Mouse (Mus musculus): ENCODE measurements around the gene Gm17482. TPM values are rescaled to one million over a fixed set of nuclear protein-coding genes. Genes with fewer than 3 reads are reported as not detected.

The Gm17482 gene
- total RNA-seq, 1 experiment from 2014 or later = not detected

GRCm38 (mm10) chr6:115251531-115251985 is 24.4 kb downstream of the Gm17482 start:
- DNase-seq = peak; percentile 45

GRCm38 (mm10) chr6:115252099-115252873 is 25.1 kb downstream of the Gm17482 start, which contains the start of gene Timp4:
TSS of gene Timp4 (minus strand) at chr6:115252205.
- no peak for DNase-seq

- DNase-seq = no peak
These were observed 28.0 kb downstream of the Gm17482 start for GRCm38 (mm10) chr6:115255171-115255570.

GRCm38 (mm10) chr6:115260507-115260906 is 33.4 kb downstream of the Gm17482 start:
- no peak for DNase-seq

GRCm38 (mm10) chr6:115266791-115267190 is 39.6 kb downstream of the Gm17482 start:
- DNase-seq = no peak

- DNase-seq = peak; percentile 73
These were observed 40.8 kb downstream of the Gm17482 start for GRCm38 (mm10) chr6:115267916-115268315.

GRCm38 (mm10) chr6:115268551-115269385 is 41.6 kb downstream of the Gm17482 start:
- no peak for DNase-seq

GRCm38 (mm10) chr6:115269561-115269960 is 42.4 kb downstream of the Gm17482 start:
- DNase-seq = no peak

GRCm38 (mm10) chr6:115270085-115270484 is 42.9 kb downstream of the Gm17482 start:
- DNase-seq = no peak

- DNase-seq = no peak
These were observed 44.2 kb downstream of the Gm17482 start for GRCm38 (mm10) chr6:115271326-115271725.

- DNase-seq = peak; percentile 62
These were observed 44.7 kb downstream of the Gm17482 start for GRCm38 (mm10) chr6:115271866-115272271.

- no peak for DNase-seq
These were observed 46.2 kb downstream of the Gm17482 start for GRCm38 (mm10) chr6:115273346-115273745.

GRCm38 (mm10) chr6:115274705-115275104 is 47.6 kb downstream of the Gm17482 start:
- no peak for DNase-seq

- DNase-seq = no peak
These were observed 48.1 kb downstream of the Gm17482 start for GRCm38 (mm10) chr6:115275116-115275815.

- no peak for DNase-seq
These were observed 50.9 kb downstream of the Gm17482 start for GRCm38 (mm10) chr6:115278086-115278485.

- no peak for DNase-seq
These were observed 52.5 kb downstream of the Gm17482 start for GRCm38 (mm10) chr6:115279639-115280038.

GRCm38 (mm10) chr6:115284153-115284552 is 57.0 kb downstream of the Gm17482 start:
- DNase-seq = no peak

- no peak for DNase-seq
These were observed 59.3 kb downstream of the Gm17482 start for GRCm38 (mm10) chr6:115286441-115286840.

- DNase-seq = no peak
These were observed 61.1 kb downstream of the Gm17482 start for GRCm38 (mm10) chr6:115288223-115288622.

- no peak for DNase-seq
These were observed 63.4 kb downstream of the Gm17482 start for GRCm38 (mm10) chr6:115290561-115290960.

- DNase-seq = no peak
These were observed 63.9 kb downstream of the Gm17482 start for GRCm38 (mm10) chr6:115291068-115291467.

- DNase-seq = no peak
These were observed 64.7 kb downstream of the Gm17482 start for GRCm38 (mm10) chr6:115291823-115292222.

Data from adrenal gland, postnatal 25 days (tissue).